Mouse (Mus musculus) midbrain, postnatal 0 days (tissue): Measurements from ENCODE around the gene Bcl2l13. TPM values are rescaled to one million over a fixed set of nuclear protein-coding genes. Genes with fewer than 3 reads are reported as not detected.

Source experiments
- ATAC-seq: fragments of 200-750 bp; cut with Nextera tagmentation; 2 replicates; pipeline ENCODE4 v1.8.0; 2017; ENCODE audit warnings: moderate number of reproducible peaks, mild to moderate bottlenecking, moderate TSS enrichment, moderate library complexity; ENCODE audit not compliant: low FRiP score
- DNase-seq: peaks from one replicate; pipeline ENCODE4 v3.0.0-alpha.2; 2015; ENCODE audit warnings: low spot score
- H3K27ac ChIP-seq: fragments of 300-500 bp; sonication (generic); 2 replicates; pipeline ENCODE4 v1.5.1; 2014; ENCODE audit warnings: low read depth, mild to moderate bottlenecking, low read length, mixed read lengths
- H3K27me3 ChIP-seq: fragments of 300-500 bp; sonication (generic); 2 replicates; pipeline ENCODE4 v1.6.1; 2014; ENCODE audit warnings: low read length, control low read depth, mixed read lengths; ENCODE audit not compliant: insufficient read depth
- H3K36me3 ChIP-seq: fragments of 300-500 bp; sonication (generic); 2 replicates; pipeline ENCODE4 v1.6.1; 2014; ENCODE audit warnings: low read length, control low read depth, mixed read lengths; ENCODE audit not compliant: insufficient read depth
- H3K4me1 ChIP-seq: fragments of 300-500 bp; sonication (generic); 2 replicates; pipeline ENCODE4 v1.6.1; 2014; ENCODE audit warnings: mild to moderate bottlenecking, control low read depth, antibody characterized with exemption, low read length, mixed read lengths; ENCODE audit not compliant: insufficient read depth
- H3K4me2 ChIP-seq: fragments of 300-500 bp; sonication (generic); 2 replicates; pipeline ENCODE4 v1.6.1; 2014; ENCODE audit warnings: low read depth, mild to moderate bottlenecking, low read length, mixed read lengths; ENCODE audit not compliant: poor library complexity, severe bottlenecking
- H3K4me3 ChIP-seq: fragments of 300-500 bp; sonication (generic); 2 replicates; pipeline ENCODE4 v1.5.1; 2014; ENCODE audit warnings: low read depth, mild to moderate bottlenecking, low read length, moderate library complexity
- H3K9ac ChIP-seq: fragments of 300-500 bp; sonication (generic); replicated peaks from 2 replicates; pipeline ENCODE4 v1.6.1; 2014; ENCODE audit warnings: mild to moderate bottlenecking, low read length, moderate library complexity, mixed read lengths; ENCODE audit not compliant: poor library complexity, severe bottlenecking
- H3K9me3 ChIP-seq: fragments of 300-500 bp; sonication (generic); 2 replicates; pipeline ENCODE4 v1.6.1; 2016; ENCODE audit warnings: low read length, control low read depth
- CTCF ChIP-seq: IDR thresholded peaks from 2 replicates; pipeline ENCODE4 v1.5.1; 2016; ENCODE audit warnings: antibody characterized with exemption, mild to moderate bottlenecking
- WGBS: fragments of 180-500 bp; shearing (Covaris S2); extraction: QIAGEN DNeasy Blood & Tissue Kit; methylation state at CpG from one replicate; pipeline ENCODE4 v1.1.7; 2014; 5-methylcytosine and 5-hydroxymethylcytosine counted together
- polyA plus RNA-seq: library from polyadenylated mRNA; unstranded; fragments of >200 nt; fragmentation: Nextera tagmentation; extraction: Ambion mirVana; gene quantifications from 2 replicates; pipeline ENCODE4 v1.2.1, GENCODE M21; 2015
- total RNA-seq: library from RNA; depleted of rRNA; stranded (reverse); fragments of >200 nt; gene quantifications from 2 replicates; pipeline ENCODE4 v1.2.3, GENCODE M21; 2014

The Bcl2l13 gene
- total and polyA plus RNA-seq, 2 experiments from 2014 or later, result 19.0 to 133 TPM

DNA sequence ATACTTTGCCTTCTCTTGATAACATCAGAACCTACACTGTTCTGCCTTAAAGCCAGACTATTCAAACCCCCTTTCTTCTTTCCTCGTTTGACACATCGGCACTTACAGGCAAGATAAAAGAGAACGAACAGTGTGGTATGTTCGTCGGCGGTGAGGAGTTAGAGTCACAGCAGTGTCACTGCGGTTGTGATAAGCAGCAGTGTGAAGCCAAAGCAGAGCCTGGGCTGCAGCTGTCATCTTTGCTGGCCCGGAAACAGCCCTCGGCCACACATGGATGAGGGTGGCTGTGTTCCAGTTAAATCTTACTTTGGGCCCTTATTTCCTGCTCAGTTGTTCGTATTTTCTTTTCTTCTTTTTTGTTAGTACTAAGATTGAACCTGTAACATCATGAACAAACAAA lies 18.4 kb downstream of the Bcl2l13 start:
- DNase-seq, result peak; percentile 39
- Histone ChIP-seq H3K27ac (no peak overlapping the region), H3K4me2 (no peak overlapping the region), H3K4me1 (no peaks in the 10 kb centered on the region), H3K4me3 (no peak overlapping the region), H3K27me3 (no peaks in the 10 kb centered on the region), H3K36me3 (0 out of 2 replicates have a peak, but pooled peaks cover 7% of the 10 kb centered on the region), H3K9ac (no peak overlapping the region), H3K9me3 (no peaks in the 10 kb centered on the region)
- TF ChIP-seq CTCF, result no peak
- WGBS, result 94% methylated on average over 10 of the region's 10 CpGs
- ATAC-seq, result no peak

DNA sequence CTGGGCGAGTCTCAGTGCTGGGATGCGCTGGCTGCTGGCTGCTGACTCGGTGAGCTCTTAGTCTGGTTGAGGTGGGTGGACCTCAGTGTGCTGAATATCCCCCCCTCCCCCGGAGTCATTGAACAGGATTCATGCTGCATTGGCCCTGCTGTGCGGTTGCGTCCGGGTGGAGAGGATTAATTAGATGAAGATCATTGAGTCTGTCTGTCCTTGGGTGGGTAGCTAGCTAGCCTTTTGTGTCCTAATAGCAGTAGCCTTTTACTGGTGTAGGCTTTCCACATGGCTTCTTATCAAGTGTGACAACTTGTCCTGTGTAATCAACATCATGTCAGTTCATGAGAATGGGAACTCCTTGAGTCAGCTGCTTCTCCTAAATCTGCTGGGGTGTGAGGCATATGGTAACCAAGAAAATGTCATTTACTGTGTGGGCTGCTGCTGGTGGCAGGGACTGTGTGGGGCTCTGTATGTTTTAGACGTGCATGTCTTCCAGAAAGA lies 22.3 kb downstream of the Bcl2l13 start:
- Histone ChIP-seq H3K27me3 (no peaks in the 10 kb centered on the region), H3K4me1 (no peaks in the 10 kb centered on the region), H3K9ac (no peak overlapping the region), H3K27ac (no peak overlapping the region), H3K4me2 (no peak overlapping the region), H3K36me3 (0 out of 2 replicates have a peak, but pooled peaks cover 5% of the 10 kb centered on the region), H3K4me3 (no peak overlapping the region), H3K9me3 (no peaks in the 10 kb centered on the region)
- DNase-seq (peak; percentile 89), ATAC-seq (peak; percentile 63; the same call in 1 of the 2 replicates)
- TF ChIP-seq CTCF, result no peak
- WGBS, result 21% methylated on average over 8 of the region's 8 CpGs

DNA sequence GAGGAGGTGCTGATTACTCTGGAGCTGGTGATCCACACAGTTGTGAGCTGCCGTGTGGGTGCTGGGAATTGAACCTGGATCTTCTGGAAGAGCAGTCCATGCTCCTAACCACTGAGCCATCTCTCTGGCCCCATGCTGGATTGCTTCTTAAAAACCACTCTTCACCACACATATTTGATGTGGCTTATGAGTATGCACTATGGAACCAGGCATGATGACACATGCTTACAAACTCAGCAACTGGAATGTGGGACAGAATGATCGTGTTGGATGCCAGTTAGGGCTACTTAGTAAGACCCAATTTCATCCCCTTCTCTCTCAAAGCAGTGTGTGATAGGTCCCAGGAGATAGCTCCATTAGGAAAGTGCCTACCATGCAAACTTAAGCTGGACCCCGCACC lies 24.1 kb downstream of the Bcl2l13 start:
- Histone ChIP-seq H3K27me3 (no peaks in the 10 kb centered on the region), H3K4me3 (no peak overlapping the region), H3K4me2 (no peak overlapping the region), H3K27ac (no peak overlapping the region), H3K9ac (no peak overlapping the region), H3K36me3 (0 out of 2 replicates have a peak, but pooled peaks cover 2% of the 10 kb centered on the region), H3K9me3 (no peaks in the 10 kb centered on the region), H3K4me1 (no peaks in the 10 kb centered on the region)
- ATAC-seq, result no peak
- 98% methylated on average over 3 of the region's 3 CpGs for WGBS
- no peak for TF ChIP-seq CTCF
- DNase-seq, result no peak

DNA sequence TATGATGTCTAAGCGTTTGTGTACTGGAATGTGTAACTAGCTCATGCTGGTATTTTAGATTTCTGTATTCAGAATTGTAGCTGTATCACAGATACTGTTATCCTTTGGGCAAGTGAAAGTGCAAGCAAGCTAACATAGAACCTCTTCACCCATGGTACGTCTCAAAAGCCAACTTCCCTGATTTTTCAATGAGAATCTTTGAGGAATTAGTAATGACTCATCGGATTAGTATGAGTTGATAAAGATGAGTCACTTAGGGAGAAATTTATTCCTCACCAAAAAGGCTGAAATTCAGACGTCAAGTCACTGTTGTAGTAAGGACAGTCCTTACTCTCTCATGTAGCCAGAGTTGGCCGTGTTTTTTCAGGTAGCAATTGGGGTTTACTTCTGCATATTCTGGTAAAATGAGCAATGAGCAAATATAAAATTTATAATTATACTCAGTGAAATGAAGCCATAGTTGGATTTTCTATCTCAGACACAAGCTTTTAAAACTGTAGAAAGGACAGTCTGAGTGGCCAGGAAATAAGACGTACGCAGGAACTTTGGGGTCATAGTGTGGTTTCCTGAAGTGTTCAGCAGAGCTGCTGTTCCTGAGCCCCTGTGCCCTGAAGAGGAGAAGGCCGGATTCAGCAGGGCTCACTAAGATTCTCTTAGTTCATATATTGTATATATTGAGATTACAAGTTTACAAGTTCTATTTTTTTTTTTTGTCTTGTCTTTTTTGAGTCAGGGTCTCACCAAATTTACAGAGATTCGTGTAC lies 30.2 kb downstream of the Bcl2l13 start:
- no peak for TF ChIP-seq CTCF
- no peaks in the 10 kb centered on the region for H3K27me3 ChIP-seq
- H3K4me2 ChIP-seq, result no peak overlapping the region
- no peak overlapping the region for H3K9ac ChIP-seq
- H3K36me3 ChIP-seq, result peaks cover 8% of the 10 kb centered on the region; the same call in 1 of the 2 replicates
- no peak for ATAC-seq
- no peaks in the 10 kb centered on the region for H3K9me3 ChIP-seq
- H3K4me1 ChIP-seq, result no peaks in the 10 kb centered on the region
- WGBS, result 89% methylated on average over 9 of the region's 9 CpGs
- no peak for DNase-seq
- no peak overlapping the region for H3K27ac ChIP-seq
- no peak overlapping the region for H3K4me3 ChIP-seq

DNA sequence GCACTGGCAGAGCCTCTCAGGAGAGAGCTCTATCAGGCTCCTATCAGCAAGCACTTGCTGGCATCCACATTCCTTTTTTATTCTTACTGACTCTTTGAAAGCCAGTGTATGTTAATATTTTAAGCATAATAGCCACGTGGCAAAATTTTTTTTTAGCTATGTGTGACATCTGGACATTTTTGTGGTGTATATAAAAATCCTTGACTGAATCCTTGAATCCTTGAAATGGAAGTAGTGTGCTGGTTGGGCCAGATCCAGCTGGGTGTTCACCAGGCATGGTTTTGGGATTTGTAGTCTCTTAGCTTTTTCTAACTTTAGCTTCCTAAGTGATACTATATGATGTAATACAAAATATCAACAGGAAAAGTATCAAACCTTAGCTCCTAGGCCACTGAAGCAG lies 32.8 kb downstream of the Bcl2l13 start:
- no peak overlapping the region for H3K27ac ChIP-seq
- H3K9ac ChIP-seq, result no peak overlapping the region
- no peak overlapping the region for H3K4me3 ChIP-seq
- DNase-seq, result no peak
- no peaks in the 10 kb centered on the region for H3K4me1 ChIP-seq
- H3K9me3 ChIP-seq, result no peaks in the 10 kb centered on the region
- no peak for TF ChIP-seq CTCF
- ATAC-seq, result no peak
- H3K27me3 ChIP-seq, result no peaks in the 10 kb centered on the region
- H3K36me3 ChIP-seq, result peaks cover 8% of the 10 kb centered on the region; the same call in 1 of the 2 replicates
- no peak overlapping the region for H3K4me2 ChIP-seq
- WGBS, result 87% methylated on average over 1 of the region's 1 CpGs

DNA sequence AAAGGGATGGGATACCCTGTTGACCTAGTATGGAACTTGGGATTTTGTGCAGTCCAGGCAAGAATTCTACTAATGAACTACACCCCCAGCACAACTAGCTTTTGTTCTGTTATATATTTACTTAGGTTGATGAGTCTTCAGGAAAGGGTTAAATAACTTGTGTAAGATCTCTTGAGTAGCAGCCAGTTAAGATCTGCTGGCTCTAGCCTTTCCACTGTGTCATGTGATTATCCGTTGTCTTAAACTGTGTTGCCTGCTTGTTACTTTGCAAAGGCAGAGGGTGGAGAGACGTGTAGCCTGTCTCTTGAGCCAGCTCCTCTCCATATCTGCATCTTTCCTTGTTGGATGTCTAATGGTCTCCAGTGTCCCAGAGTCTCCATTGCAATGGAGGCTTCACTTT lies 35.3 kb downstream of the Bcl2l13 start:
- no peaks in the 10 kb centered on the region for H3K4me1 ChIP-seq
- H3K4me2 ChIP-seq, result no peak overlapping the region
- 88% methylated on average over 2 of the region's 2 CpGs for WGBS
- no peak overlapping the region for H3K9ac ChIP-seq
- H3K27me3 ChIP-seq, result no peaks in the 10 kb centered on the region
- no peak for TF ChIP-seq CTCF
- DNase-seq, result no peak
- H3K9me3 ChIP-seq, result no peaks in the 10 kb centered on the region
- no peak overlapping the region for H3K4me3 ChIP-seq
- no peak overlapping the region for H3K27ac ChIP-seq
- no peaks in the 10 kb centered on the region for H3K36me3 ChIP-seq
- no peak for ATAC-seq
